Mouse (Mus musculus): ENCODE data around the gene Gm17078.
"Not testable (repeated sequence)": the region's sequence is repeated elsewhere in the genome, so short reads cannot be mapped to it uniquely, and the experiment has no call there.

GRCm38 (mm10) chr14:51592039-51592438 lies 19.1 kb downstream of the Gm17078 start, which contains the start of gene Gm17174:
- TF ChIP-seq POLR2A (IDR thresholded peaks at IDR 0.05; ENCODE audit: borderline replicate concordance, low read depth, low read length); CTCF (IDR thresholded peaks at IDR 0.05; ENCODE audit: low read depth, low read length): not testable (repeated sequence)

Measured in bone marrow macrophage, adult 2 months (primary cell).